Mouse (Mus musculus): ENCODE data around the gene Arl2. TPM values are rescaled to one million over a fixed set of nuclear protein-coding genes. Genes with fewer than 3 reads are reported as not detected.

Arl2 gene
- 111 and 112 TPM in 2 replicates for polyA plus RNA-seq (2016; fragmentation: Nextera tagmentation; extraction: Ambion mirVana)

DNA sequence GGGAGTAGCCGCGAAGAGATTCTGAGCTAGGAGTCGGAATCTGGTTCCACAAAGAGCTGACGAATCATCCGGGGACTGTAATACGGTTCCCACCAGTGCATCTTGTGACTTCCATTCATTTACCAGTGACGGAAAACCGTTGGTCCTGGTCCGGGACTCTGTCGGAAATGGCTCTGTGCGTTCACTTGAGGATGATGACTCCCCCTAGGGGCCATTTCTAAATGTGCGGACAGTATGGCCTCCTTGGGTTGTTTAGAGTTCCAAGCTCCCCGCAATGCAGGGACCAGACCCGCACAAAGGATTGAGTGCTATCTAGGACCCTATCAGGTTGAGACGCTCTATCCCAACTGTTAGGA is at the start of gene Arl2:
Arl2 (minus strand) TSS at position 155 of the 356 bp plus-strand sequence.
- peak within 1 kb of the TSS; percentile 88 for H3K4me3 ChIP-seq
- no peaks in the 10 kb centered on the region for H3K27me3 ChIP-seq (replicated peaks; ENCODE audit: low read depth, poor library complexity, severe bottlenecking)
- H3K36me3 ChIP-seq (replicated peaks): peaks cover 23% of the 10 kb centered on the region
- peaks cover 21% of the 10 kb centered on the region for H3K4me1 ChIP-seq
- H3K27ac ChIP-seq (replicated peaks): peak within 1 kb of the TSS; percentile 99
- H3K9me3 ChIP-seq: no peaks in the 10 kb centered on the region
- WGBS: under 1% methylated on average over 15 of the region's 15 CpGs
- DNase-seq (ENCODE audit: low spot score): peak; percentile 85

DNA sequence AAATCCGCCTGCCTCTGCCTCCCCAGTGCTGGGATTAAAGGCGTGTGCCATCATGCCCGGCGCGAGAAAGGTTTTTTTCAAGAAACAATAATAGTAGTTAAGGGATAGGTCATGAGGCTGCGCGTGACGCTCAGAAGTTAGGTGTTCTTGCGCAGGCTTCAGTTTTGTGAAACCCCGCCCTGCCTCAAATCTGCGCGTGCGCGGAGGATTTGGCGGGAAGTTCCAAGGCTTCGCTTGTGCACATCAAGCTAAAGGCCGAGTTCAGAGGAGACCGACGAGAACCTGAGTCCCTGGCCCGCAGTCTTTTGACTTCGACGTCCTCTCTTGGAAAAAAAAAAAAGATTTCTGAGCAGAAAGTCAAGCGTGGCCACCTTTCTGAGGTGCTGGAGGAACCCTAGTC is 42.8 kb upstream of the Arl2 start, which contains the start of gene Majin:
Majin (plus strand) TSS at position 258 of the 400 bp plus-strand sequence.
- Histone ChIP-seq H3K36me3 (replicated peaks) (no peaks in the 10 kb centered on the region), H3K9me3 (no peaks in the 10 kb centered on the region), H3K27ac (replicated peaks) (no peak within 1 kb of the TSS), H3K4me3 (no peak within 1 kb of the TSS), H3K27me3 (replicated peaks; ENCODE audit: low read depth, poor library complexity, severe bottlenecking) (no peaks in the 10 kb centered on the region), H3K4me1 (peaks cover 4% of the 10 kb centered on the region)
- 88% methylated on average over 23 of the region's 23 CpGs for WGBS
- no peak for DNase-seq (ENCODE audit: low spot score)

DNA sequence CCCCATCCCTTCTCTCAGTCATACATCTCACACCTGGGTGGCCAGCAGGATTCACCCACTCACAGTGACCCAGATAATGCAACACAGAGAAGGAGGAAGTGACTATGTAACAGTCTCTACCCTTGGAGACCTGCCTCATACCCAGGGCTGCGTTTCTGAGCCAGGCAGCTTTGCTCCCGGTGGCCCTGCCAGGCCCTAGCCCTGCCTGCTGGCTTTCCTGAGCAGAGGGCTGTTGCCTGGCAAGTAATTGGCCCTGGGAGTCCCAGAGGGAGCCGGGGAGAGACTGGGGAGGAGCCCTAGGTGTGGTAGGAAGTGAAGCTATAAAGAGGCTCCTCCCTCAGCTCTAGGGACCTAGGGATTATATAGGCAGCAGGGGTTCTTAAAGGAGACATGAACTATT is 41.2 kb upstream of the Arl2 start:
- H3K36me3 ChIP-seq (replicated peaks): no peaks in the 10 kb centered on the region
- H3K9me3 ChIP-seq: no peaks in the 10 kb centered on the region
- no peaks in the 10 kb centered on the region for H3K27me3 ChIP-seq (replicated peaks; ENCODE audit: low read depth, poor library complexity, severe bottlenecking)
- no peak overlapping the region for H3K4me3 ChIP-seq
- no peak overlapping the region for H3K27ac ChIP-seq (replicated peaks)
- whole genome bisulfite sequencing: 21% methylated on average over 3 of the region's 3 CpGs
- no peak for DNase-seq (ENCODE audit: low spot score)
- H3K4me1 ChIP-seq: peaks cover 4% of the 10 kb centered on the region

DNA sequence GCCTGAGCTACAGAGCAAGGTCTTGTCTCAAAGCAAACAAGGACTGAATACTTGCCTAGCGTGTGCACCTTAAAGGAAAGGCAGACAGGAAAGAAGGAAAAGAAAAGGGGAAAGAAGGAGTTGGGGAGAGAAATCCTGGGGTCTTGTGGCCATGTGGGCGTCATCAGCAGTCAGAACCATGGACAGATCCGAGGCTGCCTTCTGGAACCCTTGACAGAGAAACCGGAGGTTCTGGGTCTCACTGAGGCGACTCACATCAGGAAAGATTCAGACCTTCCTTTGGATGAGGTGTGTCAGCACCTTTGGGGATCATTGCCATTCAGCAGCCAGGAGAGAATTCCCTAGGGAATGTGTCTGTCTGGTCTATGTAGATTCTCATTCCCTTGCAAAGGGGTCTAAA is 40.3 kb upstream of the Arl2 start:
- peak; percentile 62 for DNase-seq (ENCODE audit: low spot score)
- Histone ChIP-seq H3K4me3 (no peak overlapping the region), H3K4me1 (peaks cover 4% of the 10 kb centered on the region), H3K9me3 (no peaks in the 10 kb centered on the region), H3K27ac (replicated peaks) (no peak overlapping the region), H3K27me3 (replicated peaks; ENCODE audit: low read depth, poor library complexity, severe bottlenecking) (no peaks in the 10 kb centered on the region), H3K36me3 (replicated peaks) (no peaks in the 10 kb centered on the region)
- 17% methylated on average over 5 of the region's 5 CpGs for WGBS

DNA sequence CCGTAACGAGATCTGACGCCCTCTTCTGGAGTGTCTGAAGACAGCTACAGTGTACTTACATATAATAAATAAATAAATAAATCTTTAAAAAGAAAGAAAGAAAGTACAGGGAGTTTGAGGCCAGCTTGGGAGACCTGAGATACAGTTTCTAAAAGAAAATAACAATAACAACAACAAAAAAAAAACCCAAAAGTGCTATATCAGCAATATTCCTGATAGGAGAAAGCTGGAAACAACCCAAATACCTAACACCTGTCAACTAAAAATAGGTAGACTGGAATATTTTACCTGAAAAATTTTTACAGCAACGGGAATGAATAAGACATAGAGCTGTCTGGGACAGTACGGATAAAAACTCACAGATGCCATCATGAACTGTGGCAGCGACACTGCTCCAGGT is 37.4 kb upstream of the Arl2 start:
- peaks cover 8% of the 10 kb centered on the region for H3K4me1 ChIP-seq
- no peaks in the 10 kb centered on the region for H3K36me3 ChIP-seq (replicated peaks)
- no peak overlapping the region for H3K27ac ChIP-seq (replicated peaks)
- H3K9me3 ChIP-seq: no peaks in the 10 kb centered on the region
- H3K27me3 ChIP-seq (replicated peaks; ENCODE audit: low read depth, poor library complexity, severe bottlenecking): no peaks in the 10 kb centered on the region
- H3K4me3 ChIP-seq: no peak overlapping the region
- 93% methylated on average over 6 of the region's 6 CpGs for WGBS
- no peak for DNase-seq (ENCODE audit: low spot score)

DNA sequence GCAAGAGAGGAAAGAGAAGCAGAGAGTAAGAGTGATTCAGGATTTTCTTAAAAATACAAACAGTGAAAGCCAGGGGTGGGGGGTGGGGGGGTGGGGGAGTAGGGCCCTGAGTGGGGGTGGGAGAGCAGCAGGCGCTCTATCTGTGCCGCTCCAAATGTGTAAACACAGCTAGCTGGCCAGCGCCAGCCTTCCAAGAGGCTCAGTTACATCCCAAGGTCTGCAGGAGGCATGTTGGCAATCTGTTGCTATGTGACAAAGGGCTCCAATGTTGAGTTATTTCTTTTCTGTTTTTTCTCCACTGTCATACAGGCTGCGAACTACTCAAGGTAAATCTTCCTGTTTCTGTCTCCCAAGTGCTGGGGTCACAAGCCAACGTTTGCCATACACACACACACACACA is 33.4 kb upstream of the Arl2 start:
- DNase-seq (ENCODE audit: low spot score): peak; percentile 28
- Histone ChIP-seq H3K4me3 (no peak overlapping the region), H3K4me1 (peaks cover 4% of the 10 kb centered on the region; the same call in 1 of the 2 replicates), H3K36me3 (replicated peaks) (no peaks in the 10 kb centered on the region), H3K27me3 (replicated peaks; ENCODE audit: low read depth, poor library complexity, severe bottlenecking) (no peaks in the 10 kb centered on the region), H3K9me3 (no peaks in the 10 kb centered on the region), H3K27ac (replicated peaks) (no peak overlapping the region)
- WGBS: 44% methylated on average over 5 of the region's 5 CpGs

DNA sequence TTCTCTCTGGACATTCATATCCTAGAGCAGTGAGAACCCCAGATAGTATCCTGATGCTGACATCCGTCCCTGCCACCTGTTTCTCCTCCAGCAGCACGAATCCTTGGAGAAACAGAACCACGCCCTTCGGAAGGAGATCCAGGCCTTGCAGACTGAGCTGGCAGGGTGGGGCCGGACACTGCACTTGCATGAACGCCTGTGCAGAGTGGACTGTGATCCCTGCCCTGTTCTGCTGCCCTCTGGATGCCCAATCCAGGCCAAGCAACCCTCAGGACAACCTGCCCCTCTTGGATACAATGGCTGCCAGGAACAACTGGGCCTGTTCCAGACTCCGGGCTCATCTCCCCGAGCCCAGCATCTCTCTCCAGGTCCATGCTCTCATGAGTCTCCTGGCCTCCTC is 29.9 kb upstream of the Arl2 start:
- Histone ChIP-seq H3K4me1 (peaks cover 4% of the 10 kb centered on the region; the same call in 1 of the 2 replicates), H3K27me3 (replicated peaks; ENCODE audit: low read depth, poor library complexity, severe bottlenecking) (no peaks in the 10 kb centered on the region), H3K27ac (replicated peaks) (no peak overlapping the region), H3K9me3 (no peaks in the 10 kb centered on the region), H3K36me3 (replicated peaks) (no peaks in the 10 kb centered on the region), H3K4me3 (no peak overlapping the region)
- DNase-seq (ENCODE audit: low spot score): no peak
- WGBS: 85% methylated on average over 8 of the region's 8 CpGs

DNA sequence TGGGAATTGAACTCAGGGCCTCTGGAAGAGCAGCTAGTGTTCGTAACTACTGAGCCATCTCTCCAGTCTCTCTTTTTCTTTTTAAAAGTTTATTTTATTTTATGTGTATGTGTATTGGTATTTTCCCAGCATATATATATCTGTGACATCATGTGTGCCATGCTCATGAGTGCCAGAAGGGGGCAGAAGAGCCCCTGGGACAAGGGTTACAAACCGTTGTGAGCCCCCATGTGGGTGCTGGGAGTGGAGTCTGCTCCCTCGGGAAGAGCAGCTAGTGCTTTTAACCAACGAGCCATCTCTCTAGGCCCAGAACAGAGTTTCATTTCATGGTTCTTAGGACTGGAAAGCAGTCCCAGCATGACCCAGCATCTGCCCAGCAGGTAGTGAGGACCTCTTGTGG is 25.4 kb upstream of the Arl2 start:
- Histone ChIP-seq H3K27me3 (replicated peaks; ENCODE audit: low read depth, poor library complexity, severe bottlenecking) (no peaks in the 10 kb centered on the region), H3K27ac (replicated peaks) (no peak overlapping the region), H3K9me3 (no peaks in the 10 kb centered on the region), H3K4me3 (no peak overlapping the region), H3K4me1 (no peaks in the 10 kb centered on the region), H3K36me3 (replicated peaks) (no peaks in the 10 kb centered on the region)
- WGBS: 77% methylated on average over 4 of the region's 4 CpGs
- DNase-seq (ENCODE audit: low spot score): no peak

DNA sequence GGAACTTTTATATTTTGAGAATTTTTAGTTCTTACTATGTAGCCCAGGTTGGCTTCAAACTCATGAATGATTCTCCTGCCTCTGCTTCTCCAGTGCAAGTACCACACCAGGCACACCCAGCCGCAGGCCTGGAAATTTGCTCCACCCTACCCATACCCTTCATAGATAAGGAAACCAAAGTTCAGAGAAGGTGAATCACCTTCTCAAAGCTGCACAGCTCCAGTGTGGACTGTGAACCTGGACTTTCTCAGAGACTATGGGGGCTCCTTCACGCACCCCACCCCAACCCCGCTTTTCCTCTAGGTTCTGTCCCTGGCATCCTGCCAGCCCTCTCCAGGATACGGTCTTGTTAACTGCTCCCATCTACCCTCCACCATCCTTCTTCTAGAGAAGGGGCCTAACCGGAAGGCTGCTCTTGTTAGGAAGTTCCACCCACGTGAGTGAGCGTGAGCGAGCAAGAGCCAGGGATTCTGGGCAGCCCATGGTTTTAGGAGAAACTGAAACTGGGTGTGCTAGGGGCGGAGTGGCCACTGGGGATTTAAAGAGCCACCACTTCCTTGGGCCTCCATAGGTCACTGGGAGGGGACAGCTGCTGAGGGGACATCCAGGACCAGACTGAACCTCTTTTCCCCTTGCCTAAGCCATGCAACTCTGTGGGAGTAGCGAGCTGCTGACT is 22.7 kb upstream of the Arl2 start:
- Histone ChIP-seq H3K9me3 (no peaks in the 10 kb centered on the region), H3K27ac (replicated peaks) (no peak overlapping the region), H3K4me3 (no peak overlapping the region), H3K4me1 (no peaks in the 10 kb centered on the region), H3K36me3 (replicated peaks) (no peaks in the 10 kb centered on the region), H3K27me3 (replicated peaks; ENCODE audit: low read depth, poor library complexity, severe bottlenecking) (no peaks in the 10 kb centered on the region)
- no peak for DNase-seq (ENCODE audit: low spot score)
- WGBS: 78% methylated on average over 10 of the region's 10 CpGs

DNA sequence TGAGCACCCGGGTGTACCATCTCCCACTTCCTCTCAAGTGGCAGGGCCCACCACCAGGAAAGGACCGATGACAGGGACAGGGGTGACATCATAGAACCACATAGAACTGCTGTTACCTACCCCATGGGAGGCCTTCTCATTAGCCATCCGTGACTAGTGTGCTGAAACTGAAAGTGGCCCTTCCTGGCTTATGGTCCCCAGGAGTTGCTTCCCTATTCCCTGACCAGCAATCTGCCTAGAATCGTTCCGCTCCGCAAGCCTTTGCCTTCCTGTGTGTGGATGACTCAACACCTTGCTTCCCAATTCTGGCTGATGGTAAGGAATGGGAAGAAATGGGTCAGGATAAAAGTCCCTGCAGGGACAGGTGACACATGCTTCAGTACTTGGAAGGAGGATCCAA is 15.9 kb upstream of the Arl2 start:
- H3K27ac ChIP-seq (replicated peaks): no peak overlapping the region
- WGBS: 83% methylated on average over 6 of the region's 6 CpGs
- DNase-seq (ENCODE audit: low spot score): no peak
- no peaks in the 10 kb centered on the region for H3K9me3 ChIP-seq
- H3K27me3 ChIP-seq (replicated peaks; ENCODE audit: low read depth, poor library complexity, severe bottlenecking): no peaks in the 10 kb centered on the region
- H3K4me1 ChIP-seq: peaks cover 10% of the 10 kb centered on the region
- H3K4me3 ChIP-seq: no peak overlapping the region
- no peaks in the 10 kb centered on the region for H3K36me3 ChIP-seq (replicated peaks)

DNA sequence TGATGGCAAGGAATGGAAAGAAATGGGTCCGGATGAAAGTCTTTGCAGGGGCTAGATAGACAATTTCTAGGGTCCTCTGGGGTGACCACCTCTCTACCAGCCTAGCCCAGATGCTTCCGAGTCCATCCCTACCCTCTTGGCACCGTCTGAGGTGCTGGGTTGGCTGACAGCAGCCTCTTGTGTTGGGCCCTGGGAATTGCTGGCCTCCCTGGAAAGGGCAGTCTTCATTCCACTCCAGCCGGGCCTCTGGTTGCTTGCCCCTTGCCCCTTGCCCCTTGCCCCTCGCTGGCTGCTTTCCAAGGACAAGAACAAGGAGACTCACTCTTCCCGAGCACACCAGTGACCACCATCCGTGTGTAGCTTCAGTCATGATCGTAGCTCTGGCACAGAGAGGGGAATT is 15.0 kb upstream of the Arl2 start:
- Histone ChIP-seq H3K4me1 (peaks cover 10% of the 10 kb centered on the region), H3K36me3 (replicated peaks) (no peaks in the 10 kb centered on the region), H3K4me3 (no peak overlapping the region), H3K27me3 (replicated peaks; ENCODE audit: low read depth, poor library complexity, severe bottlenecking) (no peaks in the 10 kb centered on the region), H3K27ac (replicated peaks) (no peak overlapping the region), H3K9me3 (no peaks in the 10 kb centered on the region)
- no peak for DNase-seq (ENCODE audit: low spot score)
- 61% methylated on average over 8 of the region's 8 CpGs for WGBS

DNA sequence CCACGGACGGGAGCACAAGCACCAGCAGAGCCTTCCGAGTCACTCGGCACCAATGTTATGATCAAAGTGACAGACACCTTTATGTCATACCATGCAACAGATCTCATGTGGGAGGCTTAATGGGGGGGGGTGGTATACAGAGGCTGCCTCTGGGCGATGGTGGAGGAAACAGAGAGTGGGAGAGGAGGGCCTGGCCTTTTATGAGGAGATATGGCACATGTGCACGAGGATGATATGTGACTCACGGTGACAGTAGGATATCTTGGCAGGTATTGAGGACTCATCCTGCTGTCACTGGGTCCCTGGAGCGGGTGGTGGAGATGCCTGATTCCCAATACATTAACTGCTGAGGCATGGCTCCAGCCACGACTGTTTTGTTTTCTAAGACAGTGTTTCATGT is 13.8 kb upstream of the Arl2 start:
- WGBS: 87% methylated on average over 9 of the region's 9 CpGs

DNA sequence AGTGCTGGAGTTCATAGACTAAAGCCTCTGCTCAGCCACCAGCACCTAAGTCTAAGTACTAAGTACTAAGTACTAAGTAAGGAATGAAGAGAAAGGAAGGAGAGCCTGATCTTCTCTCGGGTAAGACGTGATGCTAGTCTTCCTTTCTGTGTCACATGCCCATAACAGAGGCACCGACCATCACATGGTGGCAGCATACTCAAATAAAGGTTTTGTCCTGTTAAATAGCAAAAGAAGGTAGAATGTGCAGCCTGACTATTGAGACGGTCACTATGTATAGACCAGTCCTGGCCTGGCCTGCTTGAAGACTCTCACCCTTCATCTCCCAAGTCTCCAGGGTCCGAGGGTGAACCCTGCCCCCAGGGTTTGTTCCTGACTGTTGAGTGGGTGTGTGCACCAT is 3.5 kb upstream of the Arl2 start:
- no peak for DNase-seq (ENCODE audit: low spot score)
- Histone ChIP-seq H3K27me3 (replicated peaks; ENCODE audit: low read depth, poor library complexity, severe bottlenecking) (no peaks in the 10 kb centered on the region), H3K4me3 (no peak overlapping the region), H3K27ac (replicated peaks) (no peak overlapping the region), H3K4me1 (peaks cover 13% of the 10 kb centered on the region), H3K9me3 (no peaks in the 10 kb centered on the region), H3K36me3 (replicated peaks) (no peaks in the 10 kb centered on the region)
- WGBS: 76% methylated on average over 5 of the region's 5 CpGs

More for the DNA sequence above, 13.8 kb upstream of the Arl2 start:
- H3K4me1 ChIP-seq: peaks cover 10% of the 10 kb centered on the region
- 0 out of 2 replicates have a peak, but pooled peaks cover 3% of the 10 kb centered on the region for H3K27me3 ChIP-seq (replicated peaks; ENCODE audit: low read depth, poor library complexity, severe bottlenecking)
- H3K36me3 ChIP-seq (replicated peaks): no peaks in the 10 kb centered on the region
- no peak overlapping the region for H3K27ac ChIP-seq (replicated peaks)
- no peak overlapping the region for H3K4me3 ChIP-seq
- H3K9me3 ChIP-seq: no peaks in the 10 kb centered on the region
- DNase-seq (ENCODE audit: low spot score): no peak
